Mouse (Mus musculus): ENCODE measurements around the gene Ndrg4.
"Not testable (repeated sequence)": the region's sequence is repeated elsewhere in the genome, so short reads cannot be mapped to it uniquely, and the experiment has no call there.

The Ndrg4 gene

GRCm38 (mm10) chr8:95676631-95677030 is at the start of gene Ndrg4:
Gene Ndrg4 (plus strand): TSS chr8:95676980.
- in situ Hi-C loops (cut with MboI; ENCODE audit: unreplicated experiment in 2 of 2), result loop anchor here in 1 of 2 experiments (25.0 kb wide), 1 partner anchor 739 kb away; no protein-coding TSS in a partner anchor

GRCm38 (mm10) chr8:95632840-95633239 is 43.9 kb upstream of the Ndrg4 start:
- in situ Hi-C loops (cut with MboI; ENCODE audit: unreplicated experiment in 2 of 2), result no loop called here

DNA sequence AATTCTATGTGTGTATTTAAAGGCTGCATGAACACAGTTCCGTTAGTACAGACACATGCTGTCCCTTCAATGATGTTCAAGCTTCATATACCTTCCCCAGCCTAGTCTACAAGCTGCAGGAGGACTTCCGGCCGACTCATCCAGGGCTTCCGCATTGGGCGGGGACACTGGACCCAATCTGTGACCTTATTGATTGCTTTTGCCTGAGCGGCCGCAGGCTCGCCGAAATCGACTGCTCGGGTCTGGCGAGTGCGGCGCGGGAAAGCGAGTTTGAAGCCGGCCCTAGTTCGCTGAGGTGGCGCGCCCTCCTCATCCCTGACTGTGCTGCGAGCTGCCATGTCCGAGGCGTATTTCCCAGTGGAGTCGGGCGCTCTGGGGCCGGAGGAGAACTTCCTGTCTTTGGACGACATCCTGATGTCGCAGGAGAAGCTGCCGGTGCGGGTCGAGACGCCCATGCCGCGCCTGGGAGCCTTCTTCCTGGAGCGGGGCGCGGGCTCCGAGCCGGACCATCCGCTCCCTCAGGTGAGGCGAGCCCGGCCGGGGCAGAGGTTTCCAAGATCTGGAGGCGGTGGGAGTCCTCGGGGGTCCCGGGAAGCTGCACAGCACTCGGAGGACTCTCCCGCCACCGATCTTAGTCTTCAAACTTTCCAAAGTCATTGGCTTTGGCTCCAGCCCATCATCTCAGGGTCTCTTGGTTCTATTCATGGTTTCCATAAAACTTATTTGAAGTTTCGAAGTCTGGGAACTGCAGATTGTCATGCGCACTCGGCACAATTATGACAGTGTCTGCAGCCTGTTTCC is 43.3 kb upstream of the Ndrg4 start, which contains the start of gene Gins3:
TSS of gene Gins3 (plus strand) at position 192 of the 801 bp plus-strand sequence.
- in situ Hi-C loops (cut with MboI; ENCODE audit: unreplicated experiment in 2 of 2), result no loop called here

DNA sequence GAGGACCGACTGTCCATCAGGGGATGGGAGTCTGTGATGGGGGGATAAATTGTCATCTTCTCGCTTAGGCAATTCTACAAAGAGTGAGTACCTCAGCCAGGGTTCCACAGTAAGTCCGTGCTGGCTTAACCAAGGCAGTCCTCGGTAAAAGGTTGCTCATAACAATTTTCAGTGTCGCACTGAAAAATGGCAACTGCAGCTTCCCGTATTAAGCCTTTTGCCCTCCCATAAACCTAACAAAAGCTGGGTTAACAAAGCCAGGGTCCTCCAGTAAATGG is 42.8 kb upstream of the Ndrg4 start:
- in situ Hi-C loops (cut with MboI; ENCODE audit: unreplicated experiment in 2 of 2), result no loop called here

DNA sequence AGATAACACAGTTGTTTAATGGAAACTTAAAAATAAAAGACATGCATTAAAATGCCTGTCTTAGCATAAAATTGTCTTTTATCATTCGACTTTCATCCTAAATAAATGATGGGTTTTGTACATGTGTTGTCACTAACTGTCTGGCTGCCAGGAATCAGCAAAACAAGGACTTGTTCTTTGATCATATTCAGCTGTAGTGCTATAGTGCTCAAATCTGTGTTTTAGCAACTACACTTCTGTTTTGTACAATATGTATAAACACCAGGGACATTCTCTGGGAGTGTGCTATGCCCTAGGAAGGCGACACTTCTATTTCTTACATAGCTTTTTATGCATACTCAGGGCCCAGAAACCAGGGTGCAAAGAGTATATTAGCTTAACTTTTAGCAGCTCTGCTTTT is 31.8 kb upstream of the Ndrg4 start:
- in situ Hi-C loops (cut with MboI; ENCODE audit: unreplicated experiment in 2 of 2), result no loop called here

DNA sequence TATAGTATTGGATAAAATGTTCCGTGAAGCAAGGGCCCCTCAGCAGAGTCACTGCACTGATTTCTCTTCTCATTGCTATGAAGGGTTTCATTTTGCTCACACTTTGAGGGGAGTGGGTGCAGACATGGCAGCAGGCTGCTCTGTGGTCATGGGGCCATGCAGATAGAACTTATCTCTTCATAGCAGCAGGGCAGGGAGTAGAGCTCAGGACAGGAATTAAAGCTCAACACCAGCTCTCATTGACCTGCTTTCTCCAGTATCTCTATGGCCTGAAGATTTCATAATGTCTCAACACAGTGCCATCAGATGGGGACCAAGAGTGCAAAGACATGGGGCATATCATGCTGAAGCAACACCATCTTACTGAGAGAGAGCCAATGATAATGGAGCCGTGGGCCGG is 28.5 kb upstream of the Ndrg4 start:
- in situ Hi-C loops (cut with MboI; ENCODE audit: unreplicated experiment in 2 of 2), result no loop called here

GRCm38 (mm10) chr8:95653351-95653750 is 23.4 kb upstream of the Ndrg4 start:
- in situ Hi-C loops (cut with MboI; ENCODE audit: unreplicated experiment in 2 of 2), result no loop called here

DNA sequence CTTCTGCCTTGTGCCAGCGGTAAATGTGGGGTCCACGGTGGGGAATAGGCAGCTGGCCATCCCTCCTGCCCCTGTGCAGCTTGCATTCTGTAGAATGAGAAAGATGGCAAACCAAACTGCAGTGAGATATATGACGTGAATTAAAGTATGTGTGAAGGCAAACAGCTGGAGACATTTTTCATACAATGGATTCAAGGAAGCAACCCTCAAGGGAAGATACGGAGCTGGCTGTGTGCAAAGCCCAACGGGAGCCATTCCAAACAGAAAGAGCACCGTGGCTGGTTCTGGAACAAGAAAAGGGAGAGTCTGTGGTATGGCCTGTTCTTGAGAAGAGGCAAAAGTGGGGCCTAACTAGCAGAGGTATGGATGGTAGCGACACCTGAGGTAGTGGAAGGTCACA is 20.9 kb upstream of the Ndrg4 start:
- in situ Hi-C loops (cut with MboI; ENCODE audit: unreplicated experiment in 2 of 2), result no loop called here

GRCm38 (mm10) chr8:95656316-95657002 is 20.3 kb upstream of the Ndrg4 start:
- in situ Hi-C loops (cut with MboI; ENCODE audit: unreplicated experiment in 2 of 2), result no loop called here

DNA sequence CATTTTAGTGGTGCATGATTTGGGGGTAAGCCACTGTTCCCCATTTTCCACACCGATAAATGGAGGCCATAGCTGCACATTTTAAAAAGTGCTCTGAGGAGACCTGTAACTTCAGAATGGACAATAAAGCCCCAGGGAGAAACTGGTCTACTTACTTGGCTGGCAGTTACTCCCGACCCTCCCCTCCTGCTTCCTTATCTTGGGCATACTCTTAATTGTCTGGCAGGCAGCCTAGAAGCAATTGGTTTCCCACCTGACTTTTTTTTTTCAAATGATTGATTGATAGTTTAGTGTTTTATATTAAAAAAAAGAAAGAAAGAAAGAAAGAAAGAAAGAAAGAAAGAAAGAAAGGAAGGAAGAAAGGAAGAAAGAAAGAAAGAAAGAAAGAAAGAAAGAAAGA is 19.3 kb upstream of the Ndrg4 start:
- in situ Hi-C loops (cut with MboI; ENCODE audit: unreplicated experiment in 2 of 2), result no loop called here

GRCm38 (mm10) chr8:95660334-95660882 is 16.4 kb upstream of the Ndrg4 start:
- in situ Hi-C loops (cut with MboI; ENCODE audit: unreplicated experiment in 2 of 2), result no loop called here

- in situ Hi-C loops (cut with MboI; ENCODE audit: unreplicated experiment in 2 of 2), result no loop called here
Observed at GRCm38 (mm10) chr8:95661085-95661484, 15.7 kb upstream of the Ndrg4 start.

DNA sequence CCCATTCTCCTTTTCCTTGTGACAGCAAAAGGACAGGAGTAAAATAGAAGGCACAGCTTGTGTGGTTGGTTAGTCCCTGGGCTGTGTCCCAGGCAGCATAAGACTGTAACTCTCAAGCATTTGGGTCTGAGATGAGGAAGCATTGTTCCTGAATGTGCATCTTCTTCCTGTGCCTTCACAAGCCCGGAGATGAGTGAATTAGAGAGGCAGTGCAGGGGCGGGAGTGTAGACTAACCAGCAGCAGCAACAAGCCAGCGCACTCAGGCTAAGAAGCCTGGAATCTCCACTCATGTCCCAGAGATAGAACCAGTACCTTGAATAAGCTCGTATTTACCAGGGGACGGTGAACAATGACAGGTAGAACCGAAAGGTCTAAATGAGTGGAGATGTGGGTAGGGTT is 15.2 kb upstream of the Ndrg4 start:
- in situ Hi-C loops (cut with MboI; ENCODE audit: unreplicated experiment in 2 of 2), result no loop called here

GRCm38 (mm10) chr8:95662885-95663598 is 13.7 kb upstream of the Ndrg4 start:
- in situ Hi-C loops (cut with MboI; ENCODE audit: unreplicated experiment in 2 of 2), result no loop called here

GRCm38 (mm10) chr8:95663599-95663949 is 13.2 kb upstream of the Ndrg4 start:
- in situ Hi-C loops (cut with MboI; ENCODE audit: unreplicated experiment in 2 of 2), result no loop called here

GRCm38 (mm10) chr8:95665813-95666452 is 10.8 kb upstream of the Ndrg4 start:
- in situ Hi-C loops (cut with MboI; ENCODE audit: unreplicated experiment in 2 of 2), result not testable (repeated sequence)

GRCm38 (mm10) chr8:95668163-95668958 is 8.4 kb upstream of the Ndrg4 start:
- in situ Hi-C loops (cut with MboI; ENCODE audit: unreplicated experiment in 2 of 2), result no loop called here

GRCm38 (mm10) chr8:95669967-95670366 is 6.8 kb upstream of the Ndrg4 start:
- in situ Hi-C loops (cut with MboI; ENCODE audit: unreplicated experiment in 2 of 2), result no loop called here

- in situ Hi-C loops (cut with MboI; ENCODE audit: unreplicated experiment in 2 of 2), result no loop called here
Observed at GRCm38 (mm10) chr8:95671861-95672260, 4.9 kb upstream of the Ndrg4 start.

DNA sequence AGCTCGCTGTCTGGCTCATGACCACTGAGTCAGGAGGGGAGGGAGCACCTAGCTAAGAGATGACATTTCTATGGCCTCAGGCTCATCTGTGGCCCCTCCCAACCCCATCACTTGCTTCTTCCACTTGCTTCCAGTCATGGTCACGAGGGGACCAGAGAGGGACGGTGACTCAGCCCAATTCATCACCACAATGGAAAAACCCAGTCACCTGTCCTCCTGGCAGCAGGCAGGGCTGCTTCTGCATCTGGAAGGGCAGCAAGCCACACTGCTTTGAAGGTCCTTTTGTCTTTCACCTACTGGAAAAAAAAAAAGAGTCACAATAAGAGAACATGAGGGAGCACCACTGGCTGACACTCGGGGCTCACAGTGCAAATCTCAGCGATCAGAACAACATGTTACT is 4.0 kb upstream of the Ndrg4 start:
- in situ Hi-C loops (cut with MboI; ENCODE audit: unreplicated experiment in 2 of 2), result no loop called here

Data from v-Abl transformed pro-B cells (cell line).